Mouse (Mus musculus) embryonic facial prominence, embryonic 11.5 days (tissue): Measurements from ENCODE around the gene Eif4b. TPM values are rescaled to one million over a fixed set of nuclear protein-coding genes. Genes with fewer than 3 reads are reported as not detected.

Experiments used
- ATAC-seq: fragments of 200-750 bp; cut with Nextera tagmentation; replicated peaks from 2 replicates; pipeline ENCODE4 v1.8.0; 2017; ENCODE audit warnings: low read depth; ENCODE audit not compliant: insufficient number of reproducible peaks, low FRiP score, low TSS enrichment
- DNase-seq: peaks from one replicate; pipeline ENCODE4 v3.0.0-alpha.2; 2015; ENCODE audit warnings: low spot score
- H3K27ac ChIP-seq: fragments of 300-500 bp; sonication (generic); replicated peaks from 2 replicates; pipeline ENCODE4 v1.5.1; 2014; ENCODE audit warnings: mild to moderate bottlenecking, low read depth, low read length, control low read depth
- H3K27me3 ChIP-seq: fragments of 300-500 bp; sonication (generic); 2 replicates; pipeline ENCODE4 v1.6.1; 2014; ENCODE audit warnings: mild to moderate bottlenecking, low read length, moderate library complexity, mixed read lengths; ENCODE audit not compliant: control insufficient read depth, insufficient read depth
- H3K36me3 ChIP-seq: fragments of 300-500 bp; sonication (generic); replicated peaks from 2 replicates; pipeline ENCODE4 v1.6.1; 2014; ENCODE audit warnings: low read depth, mild to moderate bottlenecking, low read length, moderate library complexity, mixed read lengths; ENCODE audit not compliant: control insufficient read depth, insufficient read depth
- H3K4me1 ChIP-seq: fragments of 300-500 bp; sonication (generic); 2 replicates; pipeline ENCODE4 v1.6.1; 2014; ENCODE audit warnings: low read length, mixed read lengths; ENCODE audit not compliant: control insufficient read depth, insufficient read depth
- H3K4me2 ChIP-seq: fragments of 300-500 bp; sonication (generic); 2 replicates; pipeline ENCODE4 v1.6.1; 2014; ENCODE audit warnings: low read depth, mild to moderate bottlenecking, control low read depth, low read length, moderate library complexity
- H3K4me3 ChIP-seq: fragments of 300-500 bp; sonication (generic); 2 replicates; pipeline ENCODE4 v1.5.1; 2014; ENCODE audit warnings: low read depth, low read length, control low read depth
- H3K9ac ChIP-seq: fragments of 300-500 bp; sonication (generic); replicated peaks from 2 replicates; pipeline ENCODE4 v1.6.1; 2014; ENCODE audit warnings: mild to moderate bottlenecking, control low read depth, low read length
- H3K9me3 ChIP-seq: fragments of 300-500 bp; sonication (generic); replicated peaks from 2 replicates; pipeline ENCODE4 v1.6.1; 2016; ENCODE audit warnings: mild to moderate bottlenecking, low read length, inconsistent platforms, mixed read lengths; ENCODE audit not compliant: control insufficient read depth
- WGBS: fragments of 180-500 bp; shearing (Covaris S2); extraction: QIAGEN DNeasy Blood & Tissue Kit; methylation state at CpG from one replicate; pipeline ENCODE4 v1.1.7; 2014; 5-methylcytosine and 5-hydroxymethylcytosine counted together
- polyA plus RNA-seq: library from polyadenylated mRNA; unstranded; fragments of >200 nt; fragmentation: Nextera tagmentation; extraction: Ambion mirVana; gene quantifications from 2 replicates; pipeline ENCODE4 v1.2.1, GENCODE M21; 2014

Eif4b gene
- polyA plus RNA-seq, 1 experiment from 2014 or later, result 130 TPM

- whole genome bisulfite sequencing, result 69% methylated on average over 8 of the region's 8 CpGs
- Histone ChIP-seq H3K27me3 (no peaks in the 10 kb centered on the region), H3K4me1 (no peaks in the 10 kb centered on the region), H3K9me3 (no peaks in the 10 kb centered on the region), H3K27ac (no peak overlapping the region), H3K4me3 (no peak overlapping the region), H3K4me2 (no peak overlapping the region), H3K36me3 (peaks cover 4% of the 10 kb centered on the region), H3K9ac (no peak overlapping the region)
- DNase-seq (no peak), ATAC-seq (no peak)
These were observed 45.7 kb downstream of the Eif4b start for GRCm38 (mm10) chr15:102119121-102119830.

GRCm38 (mm10) chr15:102119831-102120170 lies 46.2 kb downstream of the Eif4b start:
- 60% methylated on average over 2 of the region's 2 CpGs for WGBS
- Histone ChIP-seq H3K36me3 (peaks cover 4% of the 10 kb centered on the region), H3K4me3 (no peak overlapping the region), H3K9ac (no peak overlapping the region), H3K4me2 (no peak overlapping the region), H3K4me1 (no peaks in the 10 kb centered on the region), H3K9me3 (no peaks in the 10 kb centered on the region), H3K27ac (no peak overlapping the region), H3K27me3 (no peaks in the 10 kb centered on the region)
- no peak for DNase-seq
- no peak for ATAC-seq

DNA sequence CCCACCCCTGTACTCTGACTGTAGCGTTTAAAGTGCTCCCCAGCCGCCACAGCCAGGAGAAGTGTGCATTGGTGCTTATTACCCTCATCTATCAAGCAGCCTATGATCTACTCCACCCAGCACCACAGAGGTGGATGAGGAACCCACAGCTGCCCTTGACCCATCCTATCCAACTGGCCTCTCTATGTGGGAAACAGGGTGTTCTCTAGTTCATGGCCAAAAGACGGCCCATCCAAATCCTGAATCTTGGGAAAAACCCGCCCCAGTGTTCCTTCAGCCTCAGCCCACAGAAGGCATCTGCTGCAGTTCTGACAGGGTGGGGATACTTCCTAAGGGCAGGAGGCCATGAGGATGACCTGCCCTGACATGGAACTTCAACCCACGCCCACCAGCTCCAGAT lies 47.0 kb downstream of the Eif4b start:
- H3K4me2 ChIP-seq, result no peak overlapping the region
- 92% methylated on average over 5 of the region's 5 CpGs for WGBS
- H3K9ac ChIP-seq, result no peak overlapping the region
- DNase-seq (no peak), ATAC-seq (no peak)
- no peak overlapping the region for H3K27ac ChIP-seq
- H3K4me1 ChIP-seq, result no peaks in the 10 kb centered on the region
- no peaks in the 10 kb centered on the region for H3K9me3 ChIP-seq
- H3K4me3 ChIP-seq, result no peak overlapping the region
- peaks cover 8% of the 10 kb centered on the region for H3K36me3 ChIP-seq
- H3K27me3 ChIP-seq, result no peaks in the 10 kb centered on the region

DNA sequence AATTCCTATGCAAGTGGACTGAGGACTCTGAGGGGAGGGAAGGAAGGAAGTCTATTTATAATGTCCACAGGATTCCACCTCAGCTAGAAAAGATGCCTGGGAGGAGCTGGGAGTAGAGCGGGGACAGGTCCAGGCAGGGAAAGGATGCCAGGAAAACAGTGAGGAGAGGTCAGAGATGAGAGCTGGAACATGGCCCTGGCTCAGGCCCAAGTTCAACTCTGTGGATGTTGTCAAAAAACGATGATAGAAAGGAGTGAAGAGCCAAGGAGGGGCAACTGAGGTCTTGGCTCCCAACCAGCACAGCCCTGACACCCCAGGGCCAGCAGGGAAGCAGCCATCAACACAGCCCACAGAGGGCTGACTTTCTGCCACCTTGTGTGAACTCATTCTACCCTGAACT lies 52.7 kb downstream of the Eif4b start:
- no peaks in the 10 kb centered on the region for H3K4me1 ChIP-seq
- no peak overlapping the region for H3K27ac ChIP-seq
- no peak overlapping the region for H3K4me2 ChIP-seq
- no peak overlapping the region for H3K9ac ChIP-seq
- H3K9me3 ChIP-seq, result no peaks in the 10 kb centered on the region
- H3K36me3 ChIP-seq, result peaks cover 8% of the 10 kb centered on the region
- DNase-seq (no peak), ATAC-seq (no peak)
- WGBS, result 75% methylated on average over 2 of the region's 2 CpGs
- no peaks in the 10 kb centered on the region for H3K27me3 ChIP-seq
- no peak overlapping the region for H3K4me3 ChIP-seq

- H3K27ac ChIP-seq, result no peak overlapping the region
- H3K4me2 ChIP-seq, result no peak overlapping the region
- no peak overlapping the region for H3K9ac ChIP-seq
- 93% methylated on average over 9 of the region's 9 CpGs for WGBS
- no peaks in the 10 kb centered on the region; the same call in 1 of the 2 replicates for H3K36me3 ChIP-seq
- no peak for DNase-seq
- no peak for ATAC-seq
- no peaks in the 10 kb centered on the region for H3K27me3 ChIP-seq
- H3K4me1 ChIP-seq, result no peaks in the 10 kb centered on the region
- no peak overlapping the region for H3K4me3 ChIP-seq
- no peaks in the 10 kb centered on the region for H3K9me3 ChIP-seq
These were observed 59.7 kb downstream of the Eif4b start for GRCm38 (mm10) chr15:102133314-102133713.

GRCm38 (mm10) chr15:102134709-102135108 lies 61.1 kb downstream of the Eif4b start:
- Histone ChIP-seq H3K4me1 (no peaks in the 10 kb centered on the region), H3K27me3 (no peaks in the 10 kb centered on the region), H3K4me3 (no peak overlapping the region), H3K27ac (no peak overlapping the region), H3K9ac (no peak overlapping the region), H3K4me2 (no peak overlapping the region), H3K9me3 (no peaks in the 10 kb centered on the region), H3K36me3 (no peaks in the 10 kb centered on the region; the same call in 1 of the 2 replicates)
- DNase-seq (no peak), ATAC-seq (no peak)
- WGBS, result 90% methylated on average over 2 of the region's 2 CpGs

DNA sequence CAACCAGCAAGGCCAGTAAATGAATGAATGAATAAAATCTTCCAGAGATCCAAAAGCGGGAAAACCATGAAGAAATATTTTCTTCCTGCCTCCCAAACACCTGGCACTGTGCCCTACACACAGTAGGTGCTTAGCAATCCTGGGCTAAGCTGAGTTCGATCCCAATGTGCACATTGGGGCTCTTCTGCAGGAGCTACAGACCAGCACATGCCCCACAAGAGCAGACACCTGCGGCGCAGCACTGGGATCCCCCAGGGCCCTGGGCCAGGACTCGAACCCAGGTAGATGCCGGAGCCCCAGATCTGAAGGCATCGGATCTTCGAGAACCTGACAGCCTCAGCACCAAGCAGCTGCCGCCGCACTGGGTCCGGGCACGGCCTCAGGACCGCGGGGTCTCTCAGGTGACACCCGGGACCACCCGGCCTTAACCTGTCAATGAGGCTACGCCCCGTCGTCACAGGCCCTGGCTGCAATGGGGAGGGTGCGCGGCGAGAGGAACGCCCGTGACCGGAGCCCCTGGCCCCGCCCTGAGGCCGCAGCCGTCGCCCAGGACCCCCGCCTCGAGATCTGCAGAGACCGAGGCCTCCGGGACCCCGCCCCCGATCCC lies 62.1 kb downstream of the Eif4b start:
- Histone ChIP-seq H3K27ac (peak overlapping the region; percentile 3), H3K9ac (peak overlapping the region; percentile 68), H3K4me2 (peak overlapping the region; percentile 77), H3K9me3 (no peaks in the 10 kb centered on the region), H3K27me3 (no peaks in the 10 kb centered on the region), H3K4me1 (no peaks in the 10 kb centered on the region), H3K36me3 (no peaks in the 10 kb centered on the region; the same call in 1 of the 2 replicates), H3K4me3 (peak overlapping the region; percentile 61)
- ATAC-seq (peak; percentile 73), DNase-seq (no peak)
- WGBS, result 5% methylated on average over 31 of the region's 35 CpGs

- H3K27me3 ChIP-seq, result no peaks in the 10 kb centered on the region
- H3K9me3 ChIP-seq, result no peaks in the 10 kb centered on the region
- peak within 1 kb of the TSS; percentile 77 for H3K4me2 ChIP-seq
- WGBS, result under 1% methylated on average over 50 of the region's 50 CpGs
- H3K36me3 ChIP-seq, result no peaks in the 10 kb centered on the region; the same call in 1 of the 2 replicates
- DNase-seq, result peak; percentile 97
- peak within 1 kb of the TSS; percentile 38 for H3K27ac ChIP-seq
- peak within 1 kb of the TSS; percentile 68 for H3K9ac ChIP-seq
- H3K4me1 ChIP-seq, result no peaks in the 10 kb centered on the region
- H3K4me3 ChIP-seq, result peak within 1 kb of the TSS; percentile 61
- ATAC-seq, result peak; percentile 99
These were observed 62.7 kb downstream of the Eif4b start, which contains the start of gene Spryd3 for GRCm38 (mm10) chr15:102136129-102136758. Gene Spryd3, minus strand, starts transcription at chr15:102136234.
